Mouse (Mus musculus): Measurements from ENCODE around the gene Syne1. TPM values are rescaled to one million over a fixed set of nuclear protein-coding genes. Genes with fewer than 3 reads are reported as not detected.

Syne1 gene
- polyA plus RNA-seq, 1 experiment from 2014 or later = 3.6 TPM

DNA sequence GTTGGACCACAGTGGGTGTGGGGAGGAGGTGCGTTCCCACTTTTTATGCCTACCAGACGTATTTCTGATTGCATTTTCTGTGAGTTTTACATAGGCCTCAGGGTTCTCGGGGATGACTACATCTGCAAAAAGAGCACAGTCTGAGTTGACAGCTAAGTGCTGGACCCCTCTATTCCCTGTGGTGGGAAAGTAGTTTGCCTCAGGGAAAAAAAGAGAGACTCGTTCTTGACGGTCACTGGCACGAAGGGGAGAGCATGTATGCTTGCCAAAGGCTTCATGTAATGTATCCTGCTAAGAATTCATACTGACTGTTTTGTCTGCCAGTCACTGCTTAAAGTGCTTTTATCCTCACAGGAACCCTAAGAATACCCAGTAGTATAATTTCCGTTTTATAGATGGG, 506.1 kb downstream of the Syne1 start:
- Histone ChIP-seq H3K4me2 (replicated peaks; ENCODE audit: low read depth) (no peak overlapping the region), H3K9ac (ENCODE audit: low read length) (no peak overlapping the region), H3K9me3 (ENCODE audit: control insufficient read depth, low read length) (no peaks in the 10 kb centered on the region), H3K4me3 (ENCODE audit: low read depth, low read length) (no peak overlapping the region), H3K4me1 (replicated peaks; ENCODE audit: control insufficient read depth, insufficient read depth) (no peaks in the 10 kb centered on the region), H3K27ac (replicated peaks) (no peak overlapping the region), H3K27me3 (ENCODE audit: control insufficient read depth, insufficient read depth, low read length) (no peaks in the 10 kb centered on the region), H3K36me3 (ENCODE audit: control insufficient read depth, insufficient read depth, low read length) (peaks cover 3% of the 10 kb centered on the region; the same call in 1 of the 2 replicates)
- TF ChIP-seq CTCF (IDR thresholded peaks at IDR 0.05; ENCODE audit: low read depth) = no peak
- ATAC-seq (ENCODE audit: low FRiP score, low TSS enrichment) (no peak), DNase-seq (ENCODE audit: low spot score) (no peak)
- 86% methylated on average over 7 of the region's 7 CpGs for WGBS

DNA sequence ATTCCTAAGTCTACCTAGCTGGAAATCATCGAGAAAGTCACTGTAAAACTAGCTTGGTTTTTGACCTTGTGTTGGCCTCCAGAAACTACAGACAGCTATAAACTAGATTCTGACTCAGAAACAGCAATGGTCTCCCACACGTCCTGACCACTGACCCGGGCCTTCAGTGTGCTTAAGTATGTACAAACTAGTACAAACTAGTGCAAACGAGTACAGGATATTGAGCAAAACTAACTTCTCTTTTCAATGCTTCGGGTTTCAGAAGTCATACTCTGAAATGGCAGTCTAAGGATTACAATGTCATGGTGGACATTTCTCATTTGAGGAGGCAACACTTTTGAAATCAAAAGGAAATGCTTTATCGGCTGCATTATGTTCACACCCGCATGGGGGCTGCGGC, 506.8 kb downstream of the Syne1 start:
- H3K27me3 ChIP-seq (ENCODE audit: control insufficient read depth, insufficient read depth, low read length) = no peaks in the 10 kb centered on the region
- H3K9ac ChIP-seq (ENCODE audit: low read length) = no peak overlapping the region
- no peaks in the 10 kb centered on the region for H3K9me3 ChIP-seq (ENCODE audit: control insufficient read depth, low read length)
- no peaks in the 10 kb centered on the region for H3K4me1 ChIP-seq (replicated peaks; ENCODE audit: control insufficient read depth, insufficient read depth)
- WGBS = 82% methylated on average over 8 of the region's 8 CpGs
- TF ChIP-seq CTCF (IDR thresholded peaks at IDR 0.05; ENCODE audit: low read depth) (no peak), EP300 (optimal IDR thresholded peaks at IDR 0.05) (no peak)
- H3K36me3 ChIP-seq (ENCODE audit: control insufficient read depth, insufficient read depth, low read length) = peaks cover 3% of the 10 kb centered on the region; the same call in 1 of the 2 replicates
- no peak overlapping the region for H3K4me2 ChIP-seq (replicated peaks; ENCODE audit: low read depth)
- no peak overlapping the region for H3K27ac ChIP-seq (replicated peaks)
- no peak overlapping the region for H3K4me3 ChIP-seq (ENCODE audit: low read depth, low read length)
- DNase-seq (ENCODE audit: low spot score) (no peak), ATAC-seq (ENCODE audit: low FRiP score, low TSS enrichment) (no peak)

DNA sequence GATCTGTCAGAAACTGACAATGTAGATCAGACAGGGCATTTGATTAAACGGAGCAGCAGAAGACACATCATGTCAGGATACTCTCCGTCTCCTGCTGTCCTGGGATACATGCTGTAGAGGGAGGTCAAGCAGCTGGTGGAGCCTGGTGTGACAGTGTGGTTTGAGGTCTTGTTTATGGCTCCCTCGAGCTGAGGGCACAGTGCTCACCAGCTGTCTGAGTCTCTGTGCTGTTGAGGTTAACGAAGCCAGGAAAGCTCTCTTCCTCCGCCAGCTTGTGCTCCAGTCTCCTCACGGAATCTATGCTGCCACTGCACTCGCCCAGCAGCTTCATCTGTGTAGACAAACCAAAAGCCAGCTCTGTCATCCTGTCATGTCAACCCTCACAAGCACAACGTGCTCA, 510.0 kb downstream of the Syne1 start:
- Histone ChIP-seq H3K4me3 (ENCODE audit: low read depth, low read length) (no peak overlapping the region), H3K27me3 (ENCODE audit: control insufficient read depth, insufficient read depth, low read length) (no peaks in the 10 kb centered on the region), H3K36me3 (ENCODE audit: control insufficient read depth, insufficient read depth, low read length) (peaks cover 9% of the 10 kb centered on the region; the same call in 1 of the 2 replicates), H3K9me3 (ENCODE audit: control insufficient read depth, low read length) (no peaks in the 10 kb centered on the region), H3K9ac (ENCODE audit: low read length) (no peak overlapping the region), H3K4me2 (replicated peaks; ENCODE audit: low read depth) (no peak overlapping the region), H3K4me1 (replicated peaks; ENCODE audit: control insufficient read depth, insufficient read depth) (no peaks in the 10 kb centered on the region), H3K27ac (replicated peaks) (no peak overlapping the region)
- ATAC-seq (ENCODE audit: low FRiP score, low TSS enrichment) (no peak), DNase-seq (ENCODE audit: low spot score) (no peak)
- no peak for TF ChIP-seq CTCF (IDR thresholded peaks at IDR 0.05; ENCODE audit: low read depth)
- no peak for TF ChIP-seq EP300 (optimal IDR thresholded peaks at IDR 0.05)
- WGBS = 69% methylated on average over 8 of the region's 8 CpGs

DNA sequence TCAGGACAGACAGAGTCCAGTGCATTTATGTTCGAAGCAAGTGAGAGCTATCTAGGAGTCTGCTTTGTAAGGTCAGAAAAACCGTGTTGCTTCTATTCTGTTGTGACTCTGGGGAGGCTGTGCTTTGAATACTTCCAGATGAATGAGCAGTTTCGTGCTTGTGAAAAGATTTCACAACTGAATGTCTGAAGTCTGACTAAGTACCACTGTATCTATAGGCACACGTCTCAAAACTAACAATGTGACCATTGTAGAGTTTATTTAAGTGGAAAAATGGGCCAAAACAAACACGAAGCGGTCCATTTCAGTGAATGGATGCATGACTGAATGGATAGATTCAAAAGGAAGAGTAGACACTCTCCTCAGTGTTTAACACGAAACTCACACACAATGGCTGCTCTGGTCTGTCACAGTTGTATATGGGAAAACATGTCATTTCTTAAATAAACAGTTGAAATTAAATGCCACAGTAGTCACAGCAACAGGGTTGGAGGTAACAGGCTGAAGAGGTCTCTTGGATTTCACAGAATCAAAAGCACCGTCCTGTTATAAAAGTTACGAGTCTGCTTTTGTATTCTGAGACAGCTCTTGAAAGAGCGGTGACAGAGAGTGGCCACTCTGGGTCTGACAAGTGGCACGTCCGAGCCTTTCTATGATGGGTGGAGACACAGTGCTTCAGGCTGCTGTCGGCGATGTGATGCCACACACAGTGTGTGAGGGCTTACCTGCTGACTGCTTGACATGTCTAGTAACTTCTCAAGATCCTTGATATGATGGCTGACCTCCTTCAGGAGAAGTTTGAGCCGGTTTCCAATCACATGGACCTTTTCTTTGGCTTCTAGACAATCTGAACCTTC, 518.9 kb downstream of the Syne1 start:
- 74% methylated on average over 15 of the region's 15 CpGs for WGBS
- TF ChIP-seq EP300 (optimal IDR thresholded peaks at IDR 0.05) (no peak), CTCF (IDR thresholded peaks at IDR 0.05; ENCODE audit: low read depth) (no peak)
- DNase-seq (ENCODE audit: low spot score) = no peak
- Histone ChIP-seq H3K27ac (replicated peaks) (no peak overlapping the region), H3K4me3 (ENCODE audit: low read depth, low read length) (no peak overlapping the region), H3K36me3 (ENCODE audit: control insufficient read depth, insufficient read depth, low read length) (peaks cover 6% of the 10 kb centered on the region; the same call in 1 of the 2 replicates), H3K9me3 (ENCODE audit: control insufficient read depth, low read length) (no peaks in the 10 kb centered on the region), H3K9ac (ENCODE audit: low read length) (no peak overlapping the region), H3K27me3 (ENCODE audit: control insufficient read depth, insufficient read depth, low read length) (no peaks in the 10 kb centered on the region), H3K4me2 (replicated peaks; ENCODE audit: low read depth) (no peak overlapping the region), H3K4me1 (replicated peaks; ENCODE audit: control insufficient read depth, insufficient read depth) (no peaks in the 10 kb centered on the region)
- no peak for ATAC-seq (ENCODE audit: low FRiP score, low TSS enrichment)

DNA sequence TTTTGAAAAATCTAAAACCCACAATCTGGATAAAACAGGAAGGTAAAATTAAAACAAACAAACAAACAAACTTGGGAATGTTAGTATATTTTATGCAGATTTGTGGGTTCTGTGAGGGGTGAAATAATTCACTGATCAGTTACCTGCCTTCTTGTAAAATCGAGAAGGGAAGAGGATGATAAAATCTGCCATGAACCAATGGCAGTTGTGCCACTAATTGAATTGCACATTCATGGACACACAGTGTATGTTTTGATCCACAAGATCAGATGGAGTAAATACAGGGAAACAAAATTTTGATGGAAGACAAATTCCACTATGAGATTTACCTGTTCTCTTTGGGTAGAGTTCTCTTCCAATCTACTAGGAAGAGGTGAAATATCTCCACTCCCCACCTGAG, 521.4 kb downstream of the Syne1 start:
- Histone ChIP-seq H3K9ac (ENCODE audit: low read length) (no peak overlapping the region), H3K27me3 (ENCODE audit: control insufficient read depth, insufficient read depth, low read length) (no peaks in the 10 kb centered on the region), H3K9me3 (ENCODE audit: control insufficient read depth, low read length) (no peaks in the 10 kb centered on the region), H3K27ac (replicated peaks) (no peak overlapping the region), H3K4me3 (ENCODE audit: low read depth, low read length) (no peak overlapping the region), H3K36me3 (ENCODE audit: control insufficient read depth, insufficient read depth, low read length) (no peaks in the 10 kb centered on the region; the same call in 1 of the 2 replicates), H3K4me2 (replicated peaks; ENCODE audit: low read depth) (no peak overlapping the region), H3K4me1 (replicated peaks; ENCODE audit: control insufficient read depth, insufficient read depth) (no peaks in the 10 kb centered on the region)
- 89% methylated on average over 1 of the region's 1 CpGs for WGBS
- ATAC-seq (ENCODE audit: low FRiP score, low TSS enrichment) (no peak), DNase-seq (ENCODE audit: low spot score) (no peak)
- no peak for TF ChIP-seq CTCF (IDR thresholded peaks at IDR 0.05; ENCODE audit: low read depth)
- TF ChIP-seq EP300 (optimal IDR thresholded peaks at IDR 0.05) = no peak

DNA sequence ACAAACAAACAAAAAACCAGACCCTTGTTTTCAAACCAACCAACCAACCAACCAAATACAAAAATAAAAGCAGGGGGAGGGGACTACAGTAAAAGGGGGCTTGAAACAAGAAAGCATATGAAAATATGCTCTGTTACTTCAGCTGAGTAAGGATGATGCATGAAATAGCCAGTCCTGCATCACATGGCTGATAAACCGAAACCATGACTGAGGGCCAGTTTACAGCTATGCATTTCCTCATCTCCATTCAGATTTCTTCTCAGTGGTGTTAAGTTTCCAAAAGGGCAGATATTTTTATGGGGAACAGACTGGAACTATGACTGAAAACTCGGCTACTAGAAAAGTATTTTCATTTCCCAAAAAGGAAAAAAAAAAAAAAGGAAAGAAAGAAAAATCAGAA, 522.1 kb downstream of the Syne1 start:
- no peak overlapping the region for H3K4me2 ChIP-seq (replicated peaks; ENCODE audit: low read depth)
- no peaks in the 10 kb centered on the region for H3K9me3 ChIP-seq (ENCODE audit: control insufficient read depth, low read length)
- H3K27me3 ChIP-seq (ENCODE audit: control insufficient read depth, insufficient read depth, low read length) = no peaks in the 10 kb centered on the region
- ATAC-seq (ENCODE audit: low FRiP score, low TSS enrichment) (no peak), DNase-seq (ENCODE audit: low spot score) (no peak)
- H3K36me3 ChIP-seq (ENCODE audit: control insufficient read depth, insufficient read depth, low read length) = no peaks in the 10 kb centered on the region; the same call in 1 of the 2 replicates
- no peak overlapping the region for H3K4me3 ChIP-seq (ENCODE audit: low read depth, low read length)
- no peaks in the 10 kb centered on the region for H3K4me1 ChIP-seq (replicated peaks; ENCODE audit: control insufficient read depth, insufficient read depth)
- 90% methylated on average over 2 of the region's 2 CpGs for WGBS
- no peak for TF ChIP-seq CTCF (IDR thresholded peaks at IDR 0.05; ENCODE audit: low read depth)
- no peak for TF ChIP-seq EP300 (optimal IDR thresholded peaks at IDR 0.05)
- no peak overlapping the region for H3K27ac ChIP-seq (replicated peaks)
- H3K9ac ChIP-seq (ENCODE audit: low read length) = no peak overlapping the region
